Mouse (Mus musculus): ENCODE results near the gene Defb48.

Defb48 gene

DNA sequence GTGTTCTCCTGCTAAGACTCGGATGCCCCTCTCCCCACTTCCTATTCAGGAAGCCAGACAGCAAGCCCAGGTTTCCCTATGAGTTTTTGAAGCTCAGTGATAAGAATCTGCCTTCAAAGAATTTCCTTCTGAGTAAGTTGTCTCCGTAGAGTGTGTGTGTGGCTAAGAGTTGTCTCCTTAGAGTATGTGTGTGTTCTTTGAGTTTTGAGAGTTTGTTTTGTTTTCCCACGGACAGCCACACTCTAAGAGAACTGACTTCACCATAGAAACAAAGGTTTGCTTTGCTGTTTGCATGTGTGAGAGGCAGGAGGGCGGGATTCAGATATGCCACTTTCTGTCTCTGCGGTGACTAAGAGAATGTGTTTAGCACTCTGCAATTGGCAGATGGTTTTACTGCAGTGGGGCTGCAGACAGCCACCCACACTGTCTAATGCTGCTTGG lies 56.2 kb downstream of the Defb48 start:
- no peak for DNase-seq

All from B cell, adult 2 months (primary cell).